Mouse (Mus musculus) lung, embryonic 16.5 days (tissue): ENCODE measurements around the gene Hhatl. TPM values are rescaled to one million over a fixed set of nuclear protein-coding genes. Genes with fewer than 3 reads are reported as not detected.

ENCODE experiments used
- ATAC-seq: fragments of 200-750 bp; cut with Nextera tagmentation; 2 replicates; pipeline ENCODE4 v1.8.0; 2017; ENCODE audit warnings: low read depth, mild to moderate bottlenecking, moderate library complexity
- H3K27ac ChIP-seq: fragments of 300-500 bp; sonication (generic); 2 replicates; pipeline ENCODE4 v1.5.1; 2014; ENCODE audit warnings: mild to moderate bottlenecking, control low read depth, low read length
- H3K27me3 ChIP-seq: fragments of 300-500 bp; sonication (generic); 2 replicates; pipeline ENCODE4 v1.6.1; 2014; ENCODE audit warnings: low read depth, low read length, mixed read lengths; ENCODE audit not compliant: control insufficient read depth, insufficient read depth
- H3K36me3 ChIP-seq: fragments of 300-500 bp; sonication (generic); 2 replicates; pipeline ENCODE4 v1.6.1; 2014; ENCODE audit warnings: low read length; ENCODE audit not compliant: control insufficient read depth, insufficient read depth
- H3K4me1 ChIP-seq: fragments of 300-500 bp; sonication (generic); replicated peaks from 2 replicates; pipeline ENCODE4 v1.6.1; 2014; ENCODE audit warnings: low read length, mixed read lengths; ENCODE audit not compliant: control insufficient read depth, insufficient read depth
- H3K4me2 ChIP-seq: fragments of 300-500 bp; sonication (generic); 2 replicates; pipeline ENCODE4 v1.6.1; 2014; ENCODE audit warnings: low read depth, low read length, control low read depth
- H3K4me3 ChIP-seq: fragments of 300-500 bp; sonication (generic); 2 replicates; pipeline ENCODE4 v1.5.1; 2014; ENCODE audit warnings: mild to moderate bottlenecking, low read length, control low read depth
- H3K9ac ChIP-seq: fragments of 300-500 bp; sonication (generic); 2 replicates; pipeline ENCODE4 v1.6.1; 2014; ENCODE audit warnings: low read length, control low read depth
- H3K9me3 ChIP-seq: fragments of 300-500 bp; sonication (generic); 2 replicates; pipeline ENCODE4 v1.6.1; 2016; ENCODE audit warnings: low read length; ENCODE audit not compliant: control insufficient read depth
- WGBS: fragments of 180-500 bp; shearing (Covaris S2); extraction: QIAGEN DNeasy Blood & Tissue Kit; methylation state at CpG from one replicate; pipeline ENCODE4 v1.1.7; 2014; 5-methylcytosine and 5-hydroxymethylcytosine counted together
- polyA plus RNA-seq: library from polyadenylated mRNA; unstranded; fragments of >200 nt; fragmentation: Nextera tagmentation; extraction: Ambion mirVana; gene quantifications from 2 replicates; pipeline ENCODE4 v1.2.1, GENCODE M21; 2015

Gene Hhatl
- polyA plus RNA-seq, 1 experiment from 2014 or later: 1.4 TPM

DNA sequence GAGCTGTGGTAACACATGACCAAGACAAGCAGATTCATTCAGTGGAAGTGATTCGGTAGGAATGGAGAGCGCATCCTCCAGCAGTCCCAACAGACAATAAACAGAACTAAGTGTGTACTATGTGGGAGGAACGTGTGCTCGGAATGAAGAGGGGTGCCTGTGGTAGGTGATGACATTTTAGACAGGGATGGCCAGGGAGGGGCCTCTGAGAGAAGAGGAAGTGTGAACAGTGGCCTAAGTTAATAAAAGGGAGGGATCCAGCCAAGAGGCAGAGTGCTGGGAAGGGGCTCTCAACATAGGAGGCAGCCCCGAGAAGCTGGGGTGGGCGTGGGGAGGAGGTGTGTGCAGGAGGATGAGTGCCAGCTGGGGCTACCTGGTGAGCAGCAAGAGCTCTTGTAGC is 36.0 kb upstream of the Hhatl start:
- Histone ChIP-seq H3K4me2 (no peak overlapping the region), H3K27ac (no peak overlapping the region), H3K9me3 (no peaks in the 10 kb centered on the region), H3K4me3 (no peak overlapping the region), H3K4me1 (no peaks in the 10 kb centered on the region), H3K27me3 (no peaks in the 10 kb centered on the region), H3K36me3 (no peaks in the 10 kb centered on the region), H3K9ac (no peak overlapping the region)
- ATAC-seq: no peak
- WGBS: 38% methylated on average over 6 of the region's 6 CpGs

DNA sequence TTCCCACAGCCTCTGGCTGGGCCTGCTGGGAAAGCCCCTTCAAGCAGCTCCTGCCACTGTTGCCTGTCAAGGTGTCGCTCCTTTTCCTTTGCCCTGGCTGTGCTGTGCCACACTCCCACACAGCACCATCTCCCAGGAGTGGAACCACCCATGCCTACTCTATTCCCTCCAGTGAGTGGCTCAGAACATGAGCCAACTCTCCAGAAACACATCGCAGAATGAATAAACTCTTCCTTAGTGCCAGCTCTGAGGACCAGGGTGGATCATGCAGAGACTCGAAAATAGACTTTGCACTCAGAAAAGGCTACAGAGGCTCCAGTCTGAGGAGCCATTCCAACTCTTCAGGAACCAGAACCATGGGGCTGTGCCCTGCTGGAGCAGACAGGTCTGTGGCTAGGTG is 34.0 kb upstream of the Hhatl start:
- no peak for ATAC-seq
- Histone ChIP-seq H3K27me3 (no peaks in the 10 kb centered on the region), H3K27ac (no peak overlapping the region), H3K9me3 (no peaks in the 10 kb centered on the region), H3K4me1 (peaks cover 3% of the 10 kb centered on the region), H3K4me3 (no peak overlapping the region), H3K36me3 (no peaks in the 10 kb centered on the region), H3K4me2 (no peak overlapping the region), H3K9ac (no peak overlapping the region)
- 90% methylated on average over 3 of the region's 3 CpGs for WGBS

DNA sequence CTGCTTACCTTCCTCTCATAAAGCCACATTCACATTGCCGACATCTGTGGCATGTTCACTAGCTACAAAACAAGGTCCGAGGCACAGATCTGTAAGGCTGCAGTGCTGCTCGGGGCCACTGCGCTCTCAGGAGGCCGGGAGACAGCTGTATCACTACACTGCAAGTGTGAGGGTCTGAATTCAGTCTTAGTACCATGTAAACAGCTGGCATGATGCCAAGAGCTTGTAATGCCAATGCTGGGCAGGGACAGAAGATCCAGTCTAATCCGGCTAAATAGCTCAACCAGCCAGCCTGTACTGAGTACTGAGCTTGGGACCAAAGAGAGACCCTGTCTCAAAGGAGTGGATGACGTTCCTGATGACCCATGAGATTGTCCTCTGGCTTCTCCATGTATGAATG is 31.7 kb upstream of the Hhatl start:
- H3K9ac ChIP-seq: no peak overlapping the region
- H3K27ac ChIP-seq: no peak overlapping the region
- no peak for ATAC-seq
- H3K4me1 ChIP-seq: peaks cover 5% of the 10 kb centered on the region
- no peaks in the 10 kb centered on the region for H3K27me3 ChIP-seq
- H3K9me3 ChIP-seq: no peaks in the 10 kb centered on the region
- no peak overlapping the region for H3K4me2 ChIP-seq
- WGBS: 82% methylated on average over 7 of the region's 7 CpGs
- H3K36me3 ChIP-seq: no peaks in the 10 kb centered on the region
- H3K4me3 ChIP-seq: no peak overlapping the region

DNA sequence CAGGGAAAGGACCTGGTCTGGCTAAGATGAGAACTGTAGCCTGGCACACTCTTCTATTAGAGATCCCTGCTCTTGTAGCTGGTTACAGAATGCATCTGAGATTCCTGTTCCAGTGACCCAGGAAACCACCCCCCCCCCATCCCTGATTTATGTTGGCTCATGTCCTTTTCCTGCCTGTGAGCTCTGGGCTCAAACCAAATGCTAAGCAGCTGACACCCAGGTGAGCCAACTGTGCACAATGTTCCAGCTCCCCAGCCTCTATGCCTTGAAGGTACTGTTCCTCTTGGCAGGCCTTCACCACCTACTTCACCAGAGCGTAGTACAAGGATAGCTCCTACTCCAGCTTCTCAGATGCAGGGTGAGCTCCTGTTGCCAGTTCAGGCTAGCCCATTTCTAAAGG is 30.7 kb upstream of the Hhatl start:
- no peak for ATAC-seq
- Histone ChIP-seq H3K9me3 (no peaks in the 10 kb centered on the region), H3K4me1 (peaks cover 5% of the 10 kb centered on the region), H3K4me3 (no peak overlapping the region), H3K27me3 (no peaks in the 10 kb centered on the region), H3K9ac (no peak overlapping the region), H3K4me2 (no peak overlapping the region), H3K27ac (no peak overlapping the region), H3K36me3 (no peaks in the 10 kb centered on the region)
- WGBS: 91% methylated on average over 1 of the region's 1 CpGs

DNA sequence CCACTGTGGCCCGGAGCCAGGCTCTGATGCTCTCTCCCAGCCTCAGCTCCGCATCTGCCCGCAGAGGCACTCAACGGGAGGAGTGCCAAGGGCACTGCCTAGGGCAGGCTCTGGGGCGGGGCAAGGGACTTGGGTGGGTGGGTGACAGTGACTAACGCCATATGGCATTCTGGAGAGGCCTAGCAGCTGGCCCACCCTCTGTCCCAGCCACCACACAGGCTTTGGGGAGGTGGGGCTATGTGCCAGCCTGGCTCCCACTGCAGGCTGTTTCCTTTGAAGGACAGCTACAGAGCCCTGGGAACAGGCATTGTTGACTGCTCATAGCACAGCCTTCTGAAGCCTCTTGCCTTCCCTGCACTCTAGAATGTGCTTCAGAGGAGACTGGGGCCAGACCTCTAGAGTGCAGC is 30.3 kb upstream of the Hhatl start:
- Histone ChIP-seq H3K4me2 (no peak overlapping the region), H3K27ac (no peak overlapping the region), H3K27me3 (no peaks in the 10 kb centered on the region), H3K9ac (no peak overlapping the region), H3K9me3 (no peaks in the 10 kb centered on the region), H3K36me3 (no peaks in the 10 kb centered on the region), H3K4me1 (peaks cover 5% of the 10 kb centered on the region), H3K4me3 (no peak overlapping the region)
- 52% methylated on average over 6 of the region's 6 CpGs for WGBS
- peak; percentile 77 for ATAC-seq

DNA sequence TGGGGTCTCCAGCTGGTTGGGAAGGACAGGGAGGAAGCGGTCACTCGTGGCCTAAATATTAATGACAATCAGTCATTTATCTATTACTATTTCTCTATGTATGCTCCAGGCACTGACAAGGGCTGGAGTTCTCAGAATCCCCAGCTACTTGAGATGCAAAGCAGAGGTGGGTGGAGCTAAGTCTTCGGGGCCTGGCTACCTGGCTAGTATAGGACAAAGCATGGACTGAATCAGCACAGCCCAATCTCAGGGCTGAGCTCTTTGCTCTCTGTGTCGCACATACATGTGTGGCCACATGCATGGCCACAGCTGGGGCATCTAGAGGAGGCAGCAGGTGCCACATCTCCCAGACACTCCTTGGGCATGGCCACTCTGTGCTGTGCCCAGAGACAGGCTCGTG is 28.5 kb upstream of the Hhatl start:
- WGBS: 70% methylated on average over 5 of the region's 5 CpGs
- no peak for ATAC-seq
- Histone ChIP-seq H3K4me3 (no peak overlapping the region), H3K4me1 (peaks cover 5% of the 10 kb centered on the region), H3K9me3 (no peaks in the 10 kb centered on the region), H3K27ac (no peak overlapping the region), H3K36me3 (no peaks in the 10 kb centered on the region), H3K4me2 (no peak overlapping the region), H3K27me3 (no peaks in the 10 kb centered on the region), H3K9ac (no peak overlapping the region)

DNA sequence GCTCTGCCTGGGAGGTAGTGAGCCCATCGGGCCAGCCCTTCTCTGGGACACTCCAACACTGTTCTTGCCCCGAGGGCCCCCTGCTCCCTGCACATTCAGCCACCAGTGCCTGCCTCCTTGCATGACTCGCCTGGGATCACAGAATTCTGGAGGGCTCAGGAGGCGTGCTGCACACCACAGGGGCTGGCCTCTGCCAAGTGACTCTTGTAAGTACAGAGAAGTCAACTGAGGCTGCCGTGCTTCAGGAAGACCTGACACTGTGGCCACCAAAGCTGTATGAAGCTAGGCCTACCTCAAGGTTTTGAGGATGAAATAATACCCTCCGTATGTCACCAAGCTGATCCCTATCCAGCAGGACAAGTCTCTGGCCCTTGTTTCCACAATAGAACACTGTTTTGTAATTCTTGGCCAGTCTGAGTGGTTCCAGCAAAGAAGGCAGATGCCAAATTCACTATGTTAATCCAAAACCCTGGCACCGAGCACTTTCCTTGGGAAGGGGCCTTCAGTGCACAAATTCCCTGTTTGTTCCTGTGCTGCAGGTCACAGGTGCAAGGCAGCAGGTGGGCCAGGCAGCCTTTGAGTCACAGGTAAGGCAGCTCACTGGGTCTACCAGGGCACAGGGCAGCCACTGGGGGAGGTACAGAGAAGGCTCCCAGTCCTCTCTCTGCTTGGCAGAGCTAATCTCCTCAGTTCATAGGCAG is 27.6 kb upstream of the Hhatl start:
- no peaks in the 10 kb centered on the region for H3K9me3 ChIP-seq
- peaks cover 5% of the 10 kb centered on the region for H3K4me1 ChIP-seq
- H3K4me3 ChIP-seq: no peak overlapping the region
- H3K36me3 ChIP-seq: no peaks in the 10 kb centered on the region
- WGBS: 36% methylated on average over 7 of the region's 7 CpGs
- no peak overlapping the region for H3K27ac ChIP-seq
- H3K27me3 ChIP-seq: no peaks in the 10 kb centered on the region
- H3K9ac ChIP-seq: no peak overlapping the region
- no peak for ATAC-seq
- no peak overlapping the region for H3K4me2 ChIP-seq

DNA sequence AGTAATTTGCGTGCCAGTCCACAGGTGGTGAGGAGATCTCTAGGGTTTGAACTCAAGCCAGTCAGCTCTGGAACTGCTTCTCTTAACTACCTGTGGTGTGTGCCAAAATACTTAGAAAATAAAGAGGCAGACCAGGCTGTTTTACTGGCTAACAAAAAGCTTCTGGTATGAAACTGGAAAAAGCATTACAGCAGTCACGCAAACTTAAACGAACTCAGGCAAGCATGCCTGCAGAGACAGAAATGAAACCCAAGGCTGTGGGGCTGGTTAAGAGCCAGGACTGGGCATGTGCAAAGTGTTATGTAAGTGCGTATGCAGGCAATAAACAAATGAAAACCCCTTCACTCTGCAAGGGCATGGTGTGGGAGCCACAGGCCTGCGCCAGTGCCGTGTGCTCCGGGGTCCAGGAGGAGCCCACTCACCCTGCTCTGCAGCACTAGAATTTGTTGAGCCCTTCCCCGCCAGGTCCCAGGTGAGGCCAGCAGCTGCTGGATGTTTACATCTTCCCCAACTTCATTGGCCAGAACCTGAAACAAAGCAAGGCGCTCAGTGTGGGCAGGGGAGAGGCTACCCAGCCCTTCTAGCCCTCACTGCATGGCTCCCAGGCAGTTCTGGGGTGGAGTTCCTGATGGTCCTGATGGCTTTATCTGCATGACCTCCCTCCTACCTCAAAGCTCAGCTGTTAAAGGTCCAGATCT is 26.9 kb upstream of the Hhatl start:
- 0 out of 2 replicates have a peak, but pooled peaks have one; percentile 15 for ATAC-seq
- no peaks in the 10 kb centered on the region for H3K36me3 ChIP-seq
- H3K4me1 ChIP-seq: peaks cover 5% of the 10 kb centered on the region
- H3K9me3 ChIP-seq: no peaks in the 10 kb centered on the region
- H3K27me3 ChIP-seq: no peaks in the 10 kb centered on the region
- H3K4me3 ChIP-seq: no peak overlapping the region
- 48% methylated on average over 9 of the region's 9 CpGs for WGBS
- no peak overlapping the region for H3K9ac ChIP-seq
- H3K27ac ChIP-seq: no peak overlapping the region
- no peak overlapping the region for H3K4me2 ChIP-seq

DNA sequence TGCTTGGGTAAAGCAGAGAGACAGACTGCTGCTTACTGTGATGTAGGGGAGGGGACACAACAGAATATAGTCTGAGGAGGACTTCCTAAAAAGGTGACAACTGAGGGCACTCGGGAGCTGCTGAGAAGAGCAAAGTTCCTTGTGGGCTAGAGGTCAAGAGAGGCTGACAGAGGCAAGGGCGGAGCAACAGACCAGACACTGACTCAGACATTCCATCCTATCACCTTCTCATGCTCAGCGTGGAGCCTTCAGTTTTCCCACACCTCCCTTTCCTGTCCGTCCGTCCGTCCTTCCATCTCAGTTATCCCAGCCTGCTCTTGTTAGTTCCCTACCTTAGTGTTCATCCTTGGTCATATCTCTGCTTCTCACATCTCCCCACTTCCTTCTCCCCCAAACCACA is 22.9 kb upstream of the Hhatl start:
- Histone ChIP-seq H3K27me3 (no peaks in the 10 kb centered on the region), H3K4me3 (no peak overlapping the region), H3K27ac (no peak overlapping the region), H3K4me2 (no peak overlapping the region), H3K9ac (no peak overlapping the region), H3K9me3 (no peaks in the 10 kb centered on the region), H3K4me1 (peaks cover 5% of the 10 kb centered on the region), H3K36me3 (no peaks in the 10 kb centered on the region)
- ATAC-seq: no peak
- 54% methylated on average over 6 of the region's 6 CpGs for WGBS
